Mouse (Mus musculus) E14TG2a.4 (cell line): Measurements from ENCODE around the gene Pstpip1.

Experiments used
- CTCF ChIP-seq: conservative IDR thresholded peaks from 2 replicates; pipeline ENCODE4 v1.5.1; 2014; ENCODE audit warnings: low read length
- POU5F1 ChIP-seq: IDR thresholded peaks from 2 replicates; pipeline ENCODE4 v1.6.1; 2014; ENCODE audit warnings: low read length, borderline replicate concordance

GRCm38 (mm10) chr9:56160341-56161141 is 70.8 kb downstream of the Pstpip1 start:
- TF ChIP-seq CTCF (no peak), POU5F1 (no peak)
